Mouse (Mus musculus) kidney, embryonic 16.5 days (tissue): Measurements from ENCODE around the gene Slc22a15. TPM values are rescaled to one million over a fixed set of nuclear protein-coding genes. Genes with fewer than 3 reads are reported as not detected.

Source experiments
- ATAC-seq: fragments of 200-750 bp; cut with Nextera tagmentation; 2 replicates; pipeline ENCODE4 v1.8.0; 2017; ENCODE audit warnings: moderate TSS enrichment; ENCODE audit not compliant: low FRiP score, low TSS enrichment
- H3K27ac ChIP-seq: fragments of 300-500 bp; sonication (generic); 2 replicates; pipeline ENCODE4 v1.5.1; 2014; ENCODE audit warnings: low read length
- H3K27me3 ChIP-seq: fragments of 300-500 bp; sonication (generic); 2 replicates; pipeline ENCODE4 v1.6.1; 2014; ENCODE audit warnings: low read length, control low read depth, mixed read lengths; ENCODE audit not compliant: insufficient read depth
- H3K36me3 ChIP-seq: fragments of 300-500 bp; sonication (generic); 2 replicates; pipeline ENCODE4 v1.6.1; 2014; ENCODE audit warnings: low read length, control low read depth, mixed read lengths; ENCODE audit not compliant: insufficient read depth
- H3K4me1 ChIP-seq: fragments of 300-500 bp; sonication (generic); 2 replicates; pipeline ENCODE4 v1.6.1; 2014; ENCODE audit warnings: low read length, control low read depth, mixed read lengths; ENCODE audit not compliant: insufficient read depth
- H3K4me2 ChIP-seq: fragments of 300-500 bp; sonication (generic); replicated peaks from 2 replicates; pipeline ENCODE4 v1.6.1; 2014; ENCODE audit warnings: low read depth, low read length
- H3K4me3 ChIP-seq: fragments of 300-500 bp; sonication (generic); 2 replicates; pipeline ENCODE4 v1.5.1; 2014; ENCODE audit warnings: mild to moderate bottlenecking, low read length
- H3K9ac ChIP-seq: fragments of 300-500 bp; sonication (generic); replicated peaks from 2 replicates; pipeline ENCODE4 v1.6.1; 2014; ENCODE audit warnings: low read length
- H3K9me3 ChIP-seq: fragments of 300-500 bp; sonication (generic); 2 replicates; pipeline ENCODE4 v1.6.1; 2016; ENCODE audit warnings: low read length, control low read depth
- WGBS: fragments of 180-500 bp; shearing (Covaris S2); extraction: QIAGEN DNeasy Blood & Tissue Kit; methylation state at CpG from one replicate; pipeline ENCODE4 v1.1.7; 2014; 5-methylcytosine and 5-hydroxymethylcytosine counted together
- polyA plus RNA-seq: library from polyadenylated mRNA; unstranded; fragments of >200 nt; fragmentation: Nextera tagmentation; extraction: Ambion mirVana; gene quantifications from 2 replicates; pipeline ENCODE4 v1.2.1, GENCODE M21; 2015

Gene Slc22a15
- polyA plus RNA-seq, 1 experiment from 2014 or later = 3.0 TPM

GRCm38 (mm10) chr3:101947250-101947649, 23.0 kb upstream of the Slc22a15 start:
- H3K9ac ChIP-seq = no peak overlapping the region
- 41% methylated on average over 4 of the region's 4 CpGs for WGBS
- no peak for ATAC-seq
- no peaks in the 10 kb centered on the region for H3K36me3 ChIP-seq
- no peak overlapping the region for H3K4me3 ChIP-seq
- no peak overlapping the region for H3K4me2 ChIP-seq
- H3K4me1 ChIP-seq = no peaks in the 10 kb centered on the region
- no peak overlapping the region for H3K27ac ChIP-seq
- H3K9me3 ChIP-seq = no peaks in the 10 kb centered on the region
- H3K27me3 ChIP-seq = no peaks in the 10 kb centered on the region

GRCm38 (mm10) chr3:101945257-101945656, 21.0 kb upstream of the Slc22a15 start:
- Histone ChIP-seq H3K4me3 (no peak overlapping the region), H3K4me1 (no peaks in the 10 kb centered on the region), H3K27ac (no peak overlapping the region), H3K27me3 (no peaks in the 10 kb centered on the region), H3K9ac (no peak overlapping the region), H3K9me3 (no peaks in the 10 kb centered on the region), H3K4me2 (no peak overlapping the region), H3K36me3 (no peaks in the 10 kb centered on the region)
- WGBS = 70% methylated on average over 5 of the region's 5 CpGs
- no peak for ATAC-seq

GRCm38 (mm10) chr3:101940418-101940817, 16.2 kb upstream of the Slc22a15 start:
- H3K27ac ChIP-seq = no peak overlapping the region
- ATAC-seq = no peak
- no peaks in the 10 kb centered on the region for H3K36me3 ChIP-seq
- H3K9me3 ChIP-seq = no peaks in the 10 kb centered on the region
- H3K4me1 ChIP-seq = no peaks in the 10 kb centered on the region
- H3K4me2 ChIP-seq = no peak overlapping the region
- no peak overlapping the region for H3K4me3 ChIP-seq
- WGBS = 79% methylated on average over 4 of the region's 4 CpGs
- H3K27me3 ChIP-seq = no peaks in the 10 kb centered on the region
- no peak overlapping the region for H3K9ac ChIP-seq

GRCm38 (mm10) chr3:101939865-101940264, 15.6 kb upstream of the Slc22a15 start:
- H3K27ac ChIP-seq = no peak overlapping the region
- no peaks in the 10 kb centered on the region for H3K4me1 ChIP-seq
- no peak overlapping the region for H3K4me3 ChIP-seq
- no peak overlapping the region for H3K4me2 ChIP-seq
- 77% methylated on average over 3 of the region's 3 CpGs for WGBS
- no peak for ATAC-seq
- no peaks in the 10 kb centered on the region for H3K36me3 ChIP-seq
- H3K9me3 ChIP-seq = no peaks in the 10 kb centered on the region
- H3K9ac ChIP-seq = no peak overlapping the region
- H3K27me3 ChIP-seq = no peaks in the 10 kb centered on the region

GRCm38 (mm10) chr3:101939152-101939551, 14.9 kb upstream of the Slc22a15 start:
- no peak overlapping the region for H3K4me3 ChIP-seq
- H3K4me2 ChIP-seq = no peak overlapping the region
- H3K9ac ChIP-seq = no peak overlapping the region
- H3K36me3 ChIP-seq = no peaks in the 10 kb centered on the region
- no peaks in the 10 kb centered on the region for H3K27me3 ChIP-seq
- no peaks in the 10 kb centered on the region for H3K4me1 ChIP-seq
- ATAC-seq = no peak
- no peaks in the 10 kb centered on the region for H3K9me3 ChIP-seq
- 55% methylated on average over 7 of the region's 7 CpGs for WGBS
- H3K27ac ChIP-seq = no peak overlapping the region

GRCm38 (mm10) chr3:101936369-101936768, 12.1 kb upstream of the Slc22a15 start:
- no peak for ATAC-seq
- 65% methylated on average over 3 of the region's 3 CpGs for WGBS

GRCm38 (mm10) chr3:101933820-101934219, 9.6 kb upstream of the Slc22a15 start:
- Histone ChIP-seq H3K36me3 (no peaks in the 10 kb centered on the region), H3K9ac (no peak overlapping the region), H3K27ac (no peak overlapping the region), H3K27me3 (no peaks in the 10 kb centered on the region), H3K4me1 (no peaks in the 10 kb centered on the region), H3K4me2 (no peak overlapping the region), H3K4me3 (no peak overlapping the region), H3K9me3 (no peaks in the 10 kb centered on the region)
- ATAC-seq = no peak
- WGBS = 92% methylated on average over 2 of the region's 2 CpGs

More at GRCm38 (mm10) chr3:101936369-101936768, 12.1 kb upstream of the Slc22a15 start:
- Histone ChIP-seq H3K4me2 (no peak overlapping the region), H3K9ac (no peak overlapping the region), H3K4me3 (no peak overlapping the region), H3K27ac (no peak overlapping the region), H3K27me3 (no peaks in the 10 kb centered on the region), H3K36me3 (no peaks in the 10 kb centered on the region), H3K4me1 (no peaks in the 10 kb centered on the region), H3K9me3 (no peaks in the 10 kb centered on the region)

- peaks cover 6% of the 10 kb centered on the region for H3K4me1 ChIP-seq
- no peak overlapping the region for H3K27ac ChIP-seq
- no peaks in the 10 kb centered on the region for H3K27me3 ChIP-seq
- H3K9me3 ChIP-seq = no peaks in the 10 kb centered on the region
- no peak overlapping the region for H3K4me2 ChIP-seq
- H3K4me3 ChIP-seq = no peak overlapping the region
- 46% methylated on average over 4 of the region's 4 CpGs for WGBS
- no peaks in the 10 kb centered on the region for H3K36me3 ChIP-seq
- ATAC-seq = no peak
- no peak overlapping the region for H3K9ac ChIP-seq
Measured at GRCm38 (mm10) chr3:101929105-101929876, 5.0 kb upstream of the Slc22a15 start.

GRCm38 (mm10) chr3:101926636-101927035, 2.4 kb upstream of the Slc22a15 start:
- Histone ChIP-seq H3K27ac (no peak overlapping the region), H3K36me3 (no peaks in the 10 kb centered on the region), H3K27me3 (no peaks in the 10 kb centered on the region), H3K9ac (no peak overlapping the region), H3K4me3 (no peak overlapping the region), H3K4me2 (no peak overlapping the region), H3K4me1 (peaks cover 20% of the 10 kb centered on the region), H3K9me3 (no peaks in the 10 kb centered on the region)
- no peak for ATAC-seq

GRCm38 (mm10) chr3:101925663-101926062, 1.4 kb upstream of the Slc22a15 start:
- Histone ChIP-seq H3K4me1 (peaks cover 20% of the 10 kb centered on the region), H3K9ac (no peak overlapping the region), H3K9me3 (no peaks in the 10 kb centered on the region), H3K27me3 (no peaks in the 10 kb centered on the region), H3K36me3 (no peaks in the 10 kb centered on the region), H3K27ac (no peak overlapping the region), H3K4me2 (no peak overlapping the region), H3K4me3 (no peak overlapping the region)
- WGBS = 65% methylated on average over 1 of the region's 1 CpGs
- ATAC-seq = no peak
